Mouse (Mus musculus) mouse embryonic stem cell (cell line): ENCODE results near the gene Gm11146.

Experiments
- in situ Hi-C, 2 experiments: fragments of 300-500 bp; cut with MboI; formaldehyde crosslinking; loops; 1 replicate in 1 of 2; 3 replicates in 1 of 2; pipeline ENCODE4 v1.14.3; 2019 to 2020; ENCODE audit warnings: low sequenced_read_pairs in 2 of 2, low pct_unique_long_range_greater_than_20kb in 1 of 2, mixed read lengths in 1 of 2; ENCODE audit not compliant: unreplicated experiment in 1 of 2

Gene Gm11146

GRCm38 (mm10) chr16:77569457-77569856 lies 32.4 kb downstream of the Gm11146 start:
- in situ Hi-C loops: no loop called here

- in situ Hi-C loops: no loop called here
Observed at GRCm38 (mm10) chr16:77568384-77568783, 33.5 kb downstream of the Gm11146 start.

GRCm38 (mm10) chr16:77562852-77563251 lies 39.0 kb downstream of the Gm11146 start:
- in situ Hi-C loops: no loop called here

- in situ Hi-C loops: no loop called here
Observed at GRCm38 (mm10) chr16:77556446-77557105, 45.3 kb downstream of the Gm11146 start.

- in situ Hi-C loops: no loop called here
Observed at GRCm38 (mm10) chr16:77551051-77551450, 50.8 kb downstream of the Gm11146 start.
